Mouse (Mus musculus) left cerebral cortex, adult 9 months (tissue): ENCODE data around the gene Ppp1r12a.
"Not testable (repeated sequence)": the region's sequence is repeated elsewhere in the genome, so short reads cannot be mapped to it uniquely, and the experiment has no call there.

Experiments used
- DNase-seq, 2 experiments: peaks; one replicate each; pipeline ENCODE4 v3.0.0; 2022; ENCODE audit warnings: low spot score in 2 of 2

The Ppp1r12a gene

DNA sequence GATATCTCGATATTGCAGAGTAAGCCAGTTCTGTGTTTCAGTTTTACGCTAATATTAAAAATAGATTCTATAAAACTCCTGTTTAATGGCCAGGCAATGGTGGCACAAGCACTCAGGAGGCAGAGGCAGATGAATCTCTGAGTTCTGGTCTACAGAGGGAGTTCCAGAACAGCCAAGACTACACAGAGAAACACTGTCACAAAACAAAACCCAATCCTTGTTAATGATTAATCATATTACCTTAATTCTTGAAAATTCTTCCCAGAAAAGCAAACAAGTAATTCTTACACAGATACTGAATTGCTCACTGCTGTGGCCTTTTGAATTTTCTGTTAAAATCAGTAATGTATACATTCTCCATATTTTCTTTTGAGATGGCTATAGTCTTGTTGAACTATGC, 37.0 kb downstream of the Ppp1r12a start:
- no peak for DNase-seq

DNA sequence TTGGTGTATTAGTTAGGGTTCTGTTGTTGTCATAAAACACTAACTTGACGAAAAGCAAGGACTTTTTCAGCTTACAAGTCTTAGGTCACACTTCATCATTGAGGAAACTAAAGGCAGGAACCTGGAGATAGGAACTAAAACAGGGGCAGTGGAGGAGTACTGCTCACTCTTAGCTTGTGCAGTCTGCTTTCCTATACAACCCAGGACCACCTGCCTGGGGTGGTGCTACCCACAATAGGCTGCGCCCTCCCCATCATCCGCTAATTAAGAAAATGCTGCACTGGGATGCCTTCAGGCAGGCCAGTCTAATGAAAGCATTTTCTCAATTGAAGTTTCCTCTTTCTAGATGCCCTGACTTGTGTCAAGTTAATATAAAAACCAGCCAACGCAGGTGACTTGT, 40.1 kb downstream of the Ppp1r12a start:
- no peak for DNase-seq

DNA sequence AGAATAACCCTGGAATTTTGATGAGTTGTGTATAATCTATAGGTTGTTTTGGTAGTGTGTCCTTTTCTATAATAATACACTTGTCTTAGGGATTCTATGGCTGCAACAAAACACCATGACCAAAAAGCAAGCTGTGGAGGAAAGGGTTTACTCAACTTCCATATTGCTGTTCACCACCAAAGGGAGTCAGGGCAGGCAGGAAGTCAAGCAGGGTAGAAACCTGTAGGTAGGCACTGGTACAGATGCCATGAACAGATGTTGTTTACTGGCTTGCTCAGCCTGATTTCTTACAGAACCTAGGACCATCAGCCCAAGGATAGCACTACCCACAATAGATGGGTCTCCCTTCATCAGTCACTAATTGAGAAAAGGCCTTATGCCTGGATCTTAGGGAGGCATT, 41.4 kb downstream of the Ppp1r12a start:
- DNase-seq, result no peak

GRCm38 (mm10) chr10:108209396-108209795, 47.4 kb downstream of the Ppp1r12a start:
- DNase-seq, result no peak

- no peak for DNase-seq
Measured at GRCm38 (mm10) chr10:108224413-108224812, 62.4 kb downstream of the Ppp1r12a start.

GRCm38 (mm10) chr10:108237049-108237448, 75.1 kb downstream of the Ppp1r12a start:
- DNase-seq, result no peak

DNA sequence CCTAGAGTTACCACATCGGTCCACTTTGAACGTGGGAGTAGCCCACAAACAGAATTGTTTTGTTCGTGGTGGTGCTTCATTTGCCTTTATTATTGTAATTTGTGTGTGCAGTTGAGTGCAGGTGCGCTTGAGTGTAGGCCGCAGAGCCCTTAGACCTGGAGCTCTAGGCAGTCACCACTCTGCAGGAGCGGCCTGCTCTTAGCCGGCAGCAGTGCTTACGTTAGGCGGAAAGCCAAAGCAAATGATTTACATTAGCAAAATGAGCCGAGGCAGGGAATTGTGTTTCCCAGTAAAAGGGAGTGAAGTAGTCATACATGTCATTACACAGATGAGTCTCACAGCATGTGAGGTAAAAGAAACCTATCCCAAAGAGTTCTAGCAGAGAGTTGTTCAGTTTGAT, 77.1 kb downstream of the Ppp1r12a start:
- DNase-seq, result no peak

- no peak for DNase-seq
Measured at GRCm38 (mm10) chr10:108250710-108251109, 88.7 kb downstream of the Ppp1r12a start.

GRCm38 (mm10) chr10:108251181-108251580, 89.2 kb downstream of the Ppp1r12a start:
- DNase-seq, result no peak

- DNase-seq, result no peak
Measured at GRCm38 (mm10) chr10:108255812-108256376, 93.9 kb downstream of the Ppp1r12a start.

DNA sequence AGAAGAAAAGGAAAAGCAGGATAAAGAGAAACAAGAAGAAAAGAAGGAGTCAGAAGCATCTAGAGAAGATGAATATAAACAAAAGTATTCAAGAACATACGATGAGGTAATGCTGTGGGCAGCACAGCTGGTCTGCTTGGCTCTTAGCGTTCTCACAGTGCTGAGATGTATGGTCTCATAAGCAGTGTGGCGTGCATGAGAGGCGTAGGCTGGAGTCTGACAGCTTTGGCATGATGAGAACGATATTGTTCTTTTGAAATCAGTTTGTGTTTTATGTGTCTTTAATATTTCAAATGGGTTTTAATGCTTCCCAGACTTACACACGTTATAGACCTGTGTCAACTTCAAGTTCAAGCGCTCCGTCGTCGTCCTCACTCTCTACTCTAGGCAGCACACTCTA, 98.9 kb downstream of the Ppp1r12a start:
- DNase-seq, result peak in 1 of 2 experiments; percentile 35

DNA sequence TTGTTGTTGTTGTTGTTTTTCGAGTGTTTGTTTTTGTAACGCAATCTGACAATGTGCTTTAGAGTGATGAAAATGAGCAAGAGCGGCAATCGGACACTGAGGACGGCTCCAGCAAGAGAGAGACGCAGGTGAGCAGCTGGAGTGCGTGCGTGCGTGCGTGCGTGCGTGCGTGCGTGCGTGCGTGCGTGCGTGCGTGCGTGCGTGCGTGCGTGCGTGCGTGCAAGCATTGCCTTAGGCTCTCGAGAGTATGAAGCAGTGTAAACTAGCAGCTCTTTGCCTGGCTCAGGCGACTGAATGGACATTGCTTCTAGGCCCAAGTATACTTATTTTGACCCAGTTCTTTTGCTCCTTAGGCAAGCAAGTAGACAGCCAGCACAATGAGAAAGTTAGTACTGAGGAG, 102.6 kb downstream of the Ppp1r12a start:
- DNase-seq, result no peak

DNA sequence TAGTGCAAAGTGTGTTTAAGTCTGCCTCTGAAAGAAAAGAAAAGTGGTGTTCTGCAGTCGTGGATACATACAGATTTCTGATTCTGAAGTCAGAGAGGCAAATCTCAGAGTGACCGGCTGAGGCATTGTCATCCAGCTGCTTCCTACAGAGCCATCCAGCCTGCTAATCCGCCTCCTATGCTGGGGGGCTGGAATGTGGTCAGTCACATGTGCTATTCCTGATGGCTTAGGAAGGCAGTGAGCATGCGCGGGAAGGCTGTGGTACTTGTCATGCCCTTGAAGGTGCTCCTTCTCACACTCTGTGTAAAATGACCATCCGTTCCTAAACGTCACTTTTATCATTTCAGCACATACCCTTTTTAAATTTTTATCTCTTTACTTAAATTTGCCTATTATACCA, 109.2 kb downstream of the Ppp1r12a start:
- no peak for DNase-seq

- DNase-seq, result no peak
Measured at GRCm38 (mm10) chr10:108276678-108277077, 114.7 kb downstream of the Ppp1r12a start.

GRCm38 (mm10) chr10:108277198-108277597, 115.2 kb downstream of the Ppp1r12a start:
- DNase-seq, result no peak

- not testable (repeated sequence) for DNase-seq
Measured at GRCm38 (mm10) chr10:108281099-108281498, 119.1 kb downstream of the Ppp1r12a start.

- DNase-seq, result no peak
Measured at GRCm38 (mm10) chr10:108282351-108282750, 120.4 kb downstream of the Ppp1r12a start.

- DNase-seq, result no peak
Measured at GRCm38 (mm10) chr10:108283418-108283817, 121.4 kb downstream of the Ppp1r12a start.

DNA sequence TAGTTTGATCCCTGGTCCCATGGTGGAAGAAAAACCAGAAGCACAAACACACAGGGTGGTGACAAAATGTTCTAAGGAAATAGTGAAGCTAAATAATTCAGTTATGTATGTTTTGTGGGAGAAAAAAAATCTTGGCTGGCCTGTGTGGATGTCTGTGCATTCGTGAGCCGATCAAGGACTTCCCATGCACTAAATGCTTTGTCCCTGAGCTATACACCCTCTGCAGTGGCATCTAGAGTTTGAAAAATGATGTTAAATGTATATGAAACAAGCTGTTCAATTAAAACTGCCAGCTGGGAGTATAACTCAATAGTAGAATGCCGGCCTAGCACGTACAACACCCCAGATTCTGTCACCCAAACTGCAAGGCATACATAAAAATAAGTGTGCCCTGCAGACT, 121.8 kb downstream of the Ppp1r12a start:
- no peak for DNase-seq

DNA sequence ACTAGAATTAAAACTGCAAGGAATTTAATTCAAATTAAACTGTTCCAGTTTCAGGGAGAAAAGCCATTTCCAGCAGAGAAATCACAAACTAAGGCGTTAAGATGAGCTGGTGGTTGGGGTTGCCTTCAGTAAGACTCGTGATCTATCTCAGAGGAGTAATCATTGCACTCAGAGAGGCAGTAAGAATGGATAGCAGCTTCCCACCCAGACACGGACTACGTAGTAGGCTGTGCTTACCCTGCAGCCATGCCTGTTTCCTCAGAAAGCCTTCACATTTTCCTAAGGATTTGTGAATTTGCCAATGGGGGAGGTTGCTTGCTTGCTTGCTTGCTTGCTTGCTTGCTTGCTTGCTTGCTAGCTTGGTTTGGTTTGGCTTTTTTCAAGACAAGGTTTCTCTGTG, 122.5 kb downstream of the Ppp1r12a start:
- DNase-seq, result no peak

DNA sequence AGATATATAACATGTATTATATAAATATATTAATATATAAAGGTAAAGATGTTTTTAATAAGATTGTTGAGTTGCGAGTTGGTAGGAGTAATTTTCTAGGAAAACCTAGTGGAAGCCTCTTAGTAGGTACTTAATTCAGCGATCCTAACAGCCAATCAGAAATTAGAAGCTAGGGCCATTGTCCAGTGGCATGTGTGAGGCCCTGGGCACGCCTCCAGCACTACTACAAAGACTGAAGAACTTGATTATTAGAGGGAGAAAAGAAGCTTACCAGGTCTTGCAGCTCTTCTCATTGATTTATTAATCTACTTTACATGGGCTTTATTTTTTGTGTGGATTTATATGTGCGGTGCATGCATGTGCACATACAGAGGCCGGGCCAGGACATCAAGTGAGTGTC, 123.0 kb downstream of the Ppp1r12a start:
- no peak for DNase-seq

- DNase-seq, result no peak
Measured at GRCm38 (mm10) chr10:108286658-108287437, 124.9 kb downstream of the Ppp1r12a start.

DNA sequence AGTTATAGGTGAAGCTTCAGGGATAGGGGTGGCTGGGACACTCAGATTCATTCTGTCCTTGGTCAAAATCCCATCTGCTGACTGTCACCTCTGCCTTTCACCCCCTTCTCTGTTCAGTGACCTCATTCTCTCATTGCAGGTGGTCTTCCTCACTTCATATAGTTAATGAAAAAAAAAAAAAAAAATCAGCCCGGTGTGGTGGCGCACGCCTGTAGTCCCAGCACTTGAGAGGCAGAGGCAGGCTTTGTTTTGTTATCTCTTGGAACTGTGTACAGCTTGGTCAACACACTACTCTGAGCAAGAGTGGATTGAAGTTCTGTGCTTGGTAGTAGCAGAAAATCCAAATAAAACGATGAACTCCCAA, 125.4 kb downstream of the Ppp1r12a start:
- DNase-seq, result no peak

DNA sequence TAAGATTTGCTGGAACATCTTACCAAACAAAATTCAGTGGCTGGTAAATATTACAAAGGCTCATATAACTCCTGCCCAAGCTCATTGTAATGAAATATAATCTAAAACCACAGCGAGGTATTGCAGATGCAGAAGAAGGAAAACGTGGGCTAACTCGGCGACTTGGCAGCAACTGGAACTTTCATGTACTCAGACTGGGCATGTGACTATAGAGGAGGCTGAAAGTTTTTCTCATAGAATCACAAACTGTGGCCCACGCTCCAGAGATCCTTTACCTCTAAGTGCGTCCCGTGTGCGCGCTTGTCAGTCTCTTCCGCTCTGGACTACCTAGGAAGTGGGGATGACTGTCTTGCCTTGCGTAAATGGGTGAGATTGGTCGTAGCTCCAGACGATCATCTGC, 128.1 kb downstream of the Ppp1r12a start:
- peak in 1 of 2 experiments; percentile 33 for DNase-seq
